Mouse (Mus musculus): ENCODE results near the gene Cog5.
A peak's percentile ranks its signal among the peaks of the same experiment; 100 is the strongest.

The Cog5 gene

GRCm38 (mm10) chr12:31895888-31896287, 241.2 kb downstream of the Cog5 start:
- no peak for DNase-seq

GRCm38 (mm10) chr12:31896295-31896694, 241.6 kb downstream of the Cog5 start:
- DNase-seq: no peak

GRCm38 (mm10) chr12:31896986-31897385, 242.3 kb downstream of the Cog5 start:
- DNase-seq: no peak

- no peak for DNase-seq
These were observed 242.8 kb downstream of the Cog5 start for GRCm38 (mm10) chr12:31897456-31897855.

- DNase-seq: no peak
These were observed 245.8 kb downstream of the Cog5 start for GRCm38 (mm10) chr12:31900391-31900914.

GRCm38 (mm10) chr12:31905696-31906551, 251.3 kb downstream of the Cog5 start:
- no peak for DNase-seq

GRCm38 (mm10) chr12:31907436-31907835, 252.8 kb downstream of the Cog5 start:
- no peak for DNase-seq

- DNase-seq: no peak
These were observed 258.4 kb downstream of the Cog5 start for GRCm38 (mm10) chr12:31912966-31913551.

GRCm38 (mm10) chr12:31913614-31914013, 258.9 kb downstream of the Cog5 start:
- no peak for DNase-seq

- no peak for DNase-seq
These were observed 262.0 kb downstream of the Cog5 start for GRCm38 (mm10) chr12:31916691-31917090.

- DNase-seq: no peak
These were observed 262.6 kb downstream of the Cog5 start for GRCm38 (mm10) chr12:31917245-31917644.

GRCm38 (mm10) chr12:31920464-31921405, 266.1 kb downstream of the Cog5 start:
- no peak for DNase-seq

- DNase-seq: no peak
These were observed 269.5 kb downstream of the Cog5 start for GRCm38 (mm10) chr12:31924135-31924534.

- no peak for DNase-seq
These were observed 270.7 kb downstream of the Cog5 start for GRCm38 (mm10) chr12:31925343-31925742.

GRCm38 (mm10) chr12:31926661-31927061, 272.0 kb downstream of the Cog5 start:
- DNase-seq: peak in 1 of 2 experiments; percentile 16

- no peak for DNase-seq
These were observed 273.8 kb downstream of the Cog5 start for GRCm38 (mm10) chr12:31928498-31928897.

GRCm38 (mm10) chr12:31931818-31932217, 277.1 kb downstream of the Cog5 start:
- no peak for DNase-seq

- DNase-seq: no peak
These were observed 282.1 kb downstream of the Cog5 start for GRCm38 (mm10) chr12:31936657-31937300.

- no peak for DNase-seq
These were observed 282.9 kb downstream of the Cog5 start for GRCm38 (mm10) chr12:31937613-31938012.

GRCm38 (mm10) chr12:31938391-31938997, 283.8 kb downstream of the Cog5 start:
- no peak for DNase-seq

GRCm38 (mm10) chr12:31939026-31939425, 284.4 kb downstream of the Cog5 start:
- DNase-seq: no peak

All from thymus, adult 18-20 months (tissue).